Mouse (Mus musculus): ENCODE measurements around the gene Zkscan17.
"Not testable (repeated sequence)": the region's sequence is repeated elsewhere in the genome, so short reads cannot be mapped to it uniquely, and the experiment has no call there.

The Zkscan17 gene

GRCm38 (mm10) chr11:59526472-59527080 is at the start of gene Zkscan17:
TSS of gene Zkscan17 (minus strand) at chr11:59526751.
- DNase-seq: peak; percentile 62

GRCm38 (mm10) chr11:59576135-59576534 is 49.6 kb upstream of the Zkscan17 start, which contains the start of gene Olfr222:
TSS of gene Olfr222 (minus strand) at chr11:59576235.
- not testable (repeated sequence) for DNase-seq

- no peak for DNase-seq
These were observed 49.2 kb upstream of the Zkscan17 start for GRCm38 (mm10) chr11:59575726-59576125.

GRCm38 (mm10) chr11:59569306-59569705 is 42.8 kb upstream of the Zkscan17 start:
- DNase-seq: peak; percentile 16

- DNase-seq: no peak
These were observed 36.3 kb upstream of the Zkscan17 start for GRCm38 (mm10) chr11:59562837-59563236.

- DNase-seq: no peak
These were observed 35.8 kb upstream of the Zkscan17 start for GRCm38 (mm10) chr11:59562336-59562735.

- no peak for DNase-seq
These were observed 34.4 kb upstream of the Zkscan17 start for GRCm38 (mm10) chr11:59560906-59561305.

GRCm38 (mm10) chr11:59554535-59554934 is 28.0 kb upstream of the Zkscan17 start:
- DNase-seq: no peak

- DNase-seq: no peak
These were observed 27.6 kb upstream of the Zkscan17 start for GRCm38 (mm10) chr11:59554127-59554526.

GRCm38 (mm10) chr11:59544005-59544404 is 17.5 kb upstream of the Zkscan17 start:
- no peak for DNase-seq

GRCm38 (mm10) chr11:59543376-59543775 is 16.8 kb upstream of the Zkscan17 start:
- DNase-seq: no peak

- DNase-seq: no peak
These were observed 15.9 kb upstream of the Zkscan17 start for GRCm38 (mm10) chr11:59542442-59542841.

- DNase-seq: no peak
These were observed 14.8 kb upstream of the Zkscan17 start, which contains the start of gene Nlrp3 for GRCm38 (mm10) chr11:59541324-59541723. TSS of gene Nlrp3 (plus strand) at chr11:59541568.

- DNase-seq: no peak
These were observed 13.6 kb upstream of the Zkscan17 start for GRCm38 (mm10) chr11:59540123-59540522.

GRCm38 (mm10) chr11:59538387-59538786 is 11.8 kb upstream of the Zkscan17 start:
- DNase-seq: peak; percentile 82

GRCm38 (mm10) chr11:59537218-59538130 is 10.9 kb upstream of the Zkscan17 start:
- peak; percentile 49 for DNase-seq

- no peak for DNase-seq
These were observed 5.0 kb upstream of the Zkscan17 start for GRCm38 (mm10) chr11:59531562-59531961.

GRCm38 (mm10) chr11:59530870-59531535 is 4.5 kb upstream of the Zkscan17 start:
- no peak for DNase-seq

GRCm38 (mm10) chr11:59530221-59530620 is 3.7 kb upstream of the Zkscan17 start:
- DNase-seq: no peak

GRCm38 (mm10) chr11:59525237-59525636 is 1.3 kb downstream of the Zkscan17 start:
- DNase-seq: peak; percentile 92

GRCm38 (mm10) chr11:59524150-59524549 is 2.4 kb downstream of the Zkscan17 start:
- DNase-seq: no peak

- no peak for DNase-seq
These were observed 6.6 kb downstream of the Zkscan17 start for GRCm38 (mm10) chr11:59519741-59520495.

- peak; percentile 33 for DNase-seq
These were observed 8.3 kb downstream of the Zkscan17 start for GRCm38 (mm10) chr11:59518226-59518625.

Data from lung, postnatal 10 days (tissue).